Mouse (Mus musculus) liver, postnatal 0 days (tissue): ENCODE measurements around the gene Pde1b. TPM values are rescaled to one million over a fixed set of nuclear protein-coding genes. Genes with fewer than 3 reads are reported as not detected.

Source experiments
- ATAC-seq: fragments of 200-750 bp; cut with Nextera tagmentation; 2 replicates; pipeline ENCODE4 v1.8.0; 2017; ENCODE audit warnings: mild to moderate bottlenecking, moderate library complexity
- DNase-seq: peaks from one replicate; pipeline ENCODE4 v3.0.0-alpha.2; 2016
- H3K27ac ChIP-seq: fragments of 300-500 bp; sonication (generic); 2 replicates; pipeline ENCODE4 v1.5.1; 2014; ENCODE audit warnings: antibody characterized with exemption, moderate library complexity, mild to moderate bottlenecking, low read depth
- H3K27me3 ChIP-seq: fragments of 300-500 bp; sonication (generic); 2 replicates; pipeline ENCODE4 v1.6.1; 2014; ENCODE audit warnings: low read length, control low read depth, mixed read lengths; ENCODE audit not compliant: insufficient read depth
- H3K36me3 ChIP-seq: fragments of 300-500 bp; sonication (generic); replicated peaks from 2 replicates; pipeline ENCODE4 v1.6.1; 2014; ENCODE audit warnings: mild to moderate bottlenecking, control low read depth, low read length, moderate library complexity, mixed read lengths; ENCODE audit not compliant: insufficient read depth
- H3K4me1 ChIP-seq: fragments of 300-500 bp; sonication (generic); 2 replicates; pipeline ENCODE4 v1.6.1; 2014; ENCODE audit warnings: antibody characterized with exemption, mild to moderate bottlenecking, control low read depth; ENCODE audit not compliant: insufficient read depth
- H3K4me2 ChIP-seq: fragments of 300-500 bp; sonication (generic); 2 replicates; pipeline ENCODE4 v1.6.1; 2014; ENCODE audit warnings: low read depth, mild to moderate bottlenecking, low read length, moderate library complexity, mixed read lengths
- H3K4me3 ChIP-seq: fragments of 300-500 bp; sonication (generic); 2 replicates; pipeline ENCODE4 v1.5.1; 2014; ENCODE audit warnings: low read depth, low read length
- H3K9ac ChIP-seq: fragments of 300-500 bp; sonication (generic); replicated peaks from 2 replicates; pipeline ENCODE4 v1.6.1; 2014; ENCODE audit warnings: mild to moderate bottlenecking, moderate library complexity
- H3K9me3 ChIP-seq: fragments of 300-500 bp; sonication (generic); 2 replicates; pipeline ENCODE4 v1.6.1; 2016; ENCODE audit warnings: mild to moderate bottlenecking, control low read depth, low read length, mixed read lengths
- CTCF ChIP-seq: sonication (generic); IDR thresholded peaks from 2 replicates; pipeline ENCODE4 v1.5.1; 2016; ENCODE audit warnings: antibody characterized with exemption, low read depth
- EP300 ChIP-seq: IDR thresholded peaks from 2 replicates; pipeline ENCODE4 v1.6.1; 2016; ENCODE audit warnings: antibody characterized with exemption, low read depth, mild to moderate bottlenecking
- WGBS: fragments of 180-500 bp; shearing (Covaris S2); extraction: QIAGEN DNeasy Blood & Tissue Kit; methylation state at CpG from one replicate; pipeline ENCODE4 v1.1.7; 2014; ENCODE audit not compliant: insufficient replicate concordance; 5-methylcytosine and 5-hydroxymethylcytosine counted together
- polyA plus RNA-seq: library from polyadenylated mRNA; unstranded; fragments of >200 nt; fragmentation: Nextera tagmentation; extraction: Ambion mirVana; gene quantifications from 2 replicates; pipeline ENCODE4 v1.2.1, GENCODE M21; 2015

The Pde1b gene
- polyA plus RNA-seq, 1 experiment from 2014 or later, result 0.62 TPM

DNA sequence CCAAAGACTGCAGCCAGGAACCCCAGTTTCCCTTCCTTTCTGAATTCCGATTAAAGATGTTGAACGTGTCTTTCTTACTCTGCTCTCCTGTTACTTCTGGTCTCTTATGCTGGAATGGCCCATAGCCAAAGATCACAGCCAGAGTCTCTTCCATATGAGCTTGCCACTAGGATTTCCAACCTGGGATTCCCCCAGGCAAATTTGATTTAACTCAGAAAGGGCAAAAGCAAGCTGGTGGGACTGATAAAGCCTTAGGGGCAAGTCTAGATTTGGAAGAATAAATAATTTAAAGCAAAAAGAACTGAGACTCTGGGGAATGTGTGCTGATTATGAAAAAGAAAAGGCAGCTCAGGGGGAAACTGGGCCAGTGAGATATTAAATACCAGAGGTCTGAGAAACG lies 17.7 kb upstream of the Pde1b start:
- Histone ChIP-seq H3K4me3 (no peak overlapping the region), H3K4me1 (no peaks in the 10 kb centered on the region), H3K9ac (no peak overlapping the region), H3K36me3 (peaks cover 4% of the 10 kb centered on the region; the same call in 1 of the 2 replicates), H3K27me3 (no peaks in the 10 kb centered on the region), H3K4me2 (no peak overlapping the region), H3K9me3 (no peaks in the 10 kb centered on the region), H3K27ac (no peak overlapping the region)
- 85% methylated on average over 3 of the region's 3 CpGs for WGBS
- no peak for ATAC-seq
- TF ChIP-seq EP300 (no peak), CTCF (no peak)
- DNase-seq, result no peak

DNA sequence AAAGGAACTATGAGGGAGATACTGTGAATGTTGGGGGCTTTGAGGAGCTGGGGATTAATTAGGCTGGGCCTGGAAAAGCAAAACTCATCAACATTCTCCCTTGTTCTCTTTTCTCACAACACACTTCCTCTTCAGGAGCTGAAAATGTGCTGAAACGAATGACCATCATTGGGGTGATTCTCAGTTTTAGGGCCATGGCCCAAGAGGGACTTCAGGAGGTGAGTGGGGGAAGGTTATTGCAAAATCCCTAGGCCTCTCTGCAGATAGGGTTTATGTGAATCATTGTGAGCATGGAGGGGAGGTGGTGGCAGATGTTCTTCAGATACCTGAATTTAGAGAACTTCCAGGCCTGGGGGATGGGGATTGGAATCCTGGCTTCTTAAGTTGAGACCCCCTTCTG lies 16.2 kb upstream of the Pde1b start:
- no peak overlapping the region for H3K4me3 ChIP-seq
- H3K4me2 ChIP-seq, result no peak overlapping the region
- no peak overlapping the region for H3K9ac ChIP-seq
- TF ChIP-seq CTCF (no peak), EP300 (no peak)
- WGBS, result 30% methylated on average over 1 of the region's 1 CpGs
- peaks cover 4% of the 10 kb centered on the region for H3K36me3 ChIP-seq
- ATAC-seq (no peak), DNase-seq (no peak)
- H3K9me3 ChIP-seq, result no peaks in the 10 kb centered on the region
- H3K27me3 ChIP-seq, result no peaks in the 10 kb centered on the region
- no peaks in the 10 kb centered on the region for H3K4me1 ChIP-seq
- no peak overlapping the region for H3K27ac ChIP-seq

- Histone ChIP-seq H3K36me3 (peaks cover 6% of the 10 kb centered on the region), H3K27me3 (no peaks in the 10 kb centered on the region), H3K27ac (no peak overlapping the region), H3K9me3 (no peaks in the 10 kb centered on the region), H3K4me1 (no peaks in the 10 kb centered on the region), H3K4me2 (no peak overlapping the region), H3K9ac (no peak overlapping the region), H3K4me3 (no peak overlapping the region)
- WGBS, result 57% methylated on average over 4 of the region's 4 CpGs
- no peak for TF ChIP-seq CTCF
- TF ChIP-seq EP300, result no peak
- ATAC-seq, result no peak
- no peak for DNase-seq
Observed at GRCm38 (mm10) chr15:103488336-103488735, 14.5 kb upstream of the Pde1b start.

- Histone ChIP-seq H3K4me2 (no peak overlapping the region), H3K9me3 (no peaks in the 10 kb centered on the region), H3K36me3 (peaks cover 3% of the 10 kb centered on the region; the same call in 1 of the 2 replicates), H3K27me3 (no peaks in the 10 kb centered on the region), H3K4me3 (no peak overlapping the region), H3K4me1 (no peaks in the 10 kb centered on the region), H3K9ac (no peak overlapping the region), H3K27ac (no peak overlapping the region)
- WGBS, result 76% methylated on average over 10 of the region's 10 CpGs
- ATAC-seq, result no peak
- DNase-seq, result no peak
- TF ChIP-seq EP300 (no peak), CTCF (no peak)
Observed at GRCm38 (mm10) chr15:103496204-103497140, 6.4 kb upstream of the Pde1b start.

DNA sequence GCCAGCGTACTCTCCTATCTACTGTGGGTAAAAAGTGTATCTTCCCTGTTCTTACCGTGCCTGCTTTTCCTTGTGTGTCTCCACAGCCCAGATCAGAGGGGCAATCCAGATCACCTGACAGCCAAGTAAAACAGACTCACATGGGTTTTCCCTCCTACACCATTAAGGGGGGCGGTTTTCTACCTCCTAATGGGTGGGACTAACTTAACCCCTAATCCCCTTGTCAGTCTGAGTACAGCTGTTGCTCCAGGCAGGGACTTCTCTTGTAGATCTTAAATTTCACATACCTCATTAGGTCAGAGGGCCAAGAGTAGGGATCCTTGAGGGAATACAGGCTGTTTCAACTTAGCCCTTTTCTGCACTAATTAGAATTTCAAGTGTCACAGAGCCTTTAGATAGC lies 4.7 kb upstream of the Pde1b start:
- H3K27ac ChIP-seq, result no peak overlapping the region
- 63% methylated on average over 3 of the region's 3 CpGs for WGBS
- no peaks in the 10 kb centered on the region for H3K36me3 ChIP-seq
- H3K4me3 ChIP-seq, result no peak overlapping the region
- no peak for DNase-seq
- H3K9me3 ChIP-seq, result no peaks in the 10 kb centered on the region
- no peak for ATAC-seq
- H3K4me1 ChIP-seq, result peaks cover 8% of the 10 kb centered on the region
- TF ChIP-seq CTCF, result no peak
- TF ChIP-seq EP300, result no peak
- H3K4me2 ChIP-seq, result no peak overlapping the region
- peaks cover 8% of the 10 kb centered on the region for H3K27me3 ChIP-seq
- H3K9ac ChIP-seq, result no peak overlapping the region

- Histone ChIP-seq H3K27me3 (peaks cover 23% of the 10 kb centered on the region), H3K36me3 (no peaks in the 10 kb centered on the region), H3K9me3 (no peaks in the 10 kb centered on the region), H3K9ac (no peak overlapping the region), H3K27ac (no peak overlapping the region), H3K4me1 (peaks cover 9% of the 10 kb centered on the region), H3K4me2 (no peak overlapping the region), H3K4me3 (no peak overlapping the region)
- TF ChIP-seq EP300 (no peak), CTCF (no peak)
- WGBS, result 73% methylated on average over 1 of the region's 1 CpGs
- ATAC-seq (no peak), DNase-seq (no peak)
Observed at GRCm38 (mm10) chr15:103500723-103501122, 2.1 kb upstream of the Pde1b start.
